Mouse (Mus musculus) midbrain, embryonic 12.5 days (tissue): Measurements from ENCODE around the gene Macf1. TPM values are rescaled to one million over a fixed set of nuclear protein-coding genes. Genes with fewer than 3 reads are reported as not detected.
"Not testable (repeated sequence)": the region's sequence is repeated elsewhere in the genome, so short reads cannot be mapped to it uniquely, and the experiment has no call there.

Experiments used
- ATAC-seq: fragments of 200-750 bp; cut with Nextera tagmentation; 2 replicates; pipeline ENCODE4 v1.8.0; 2017; ENCODE audit warnings: low read depth, moderate TSS enrichment, moderate library complexity; ENCODE audit not compliant: low FRiP score
- H3K27ac ChIP-seq: fragments of 300-500 bp; sonication (generic); replicated peaks from 2 replicates; pipeline ENCODE4 v1.5.1; 2016; ENCODE audit warnings: mild to moderate bottlenecking
- H3K27me3 ChIP-seq: fragments of 300-500 bp; sonication (generic); 2 replicates; pipeline ENCODE4 v1.6.1; 2016; ENCODE audit warnings: mild to moderate bottlenecking
- H3K36me3 ChIP-seq: fragments of 300-500 bp; sonication (generic); 2 replicates; pipeline ENCODE4 v1.6.1; 2016
- H3K4me1 ChIP-seq: fragments of 300-500 bp; sonication (generic); 2 replicates; pipeline ENCODE4 v1.6.1; 2016
- H3K4me2 ChIP-seq: fragments of 300-500 bp; sonication (generic); replicated peaks from 2 replicates; pipeline ENCODE4 v1.6.1; 2016; ENCODE audit warnings: mild to moderate bottlenecking, moderate library complexity
- H3K4me3 ChIP-seq: fragments of 300-500 bp; sonication (generic); 2 replicates; pipeline ENCODE4 v1.5.1; 2016; ENCODE audit warnings: mild to moderate bottlenecking
- H3K9ac ChIP-seq: fragments of 300-500 bp; sonication (generic); replicated peaks from 2 replicates; pipeline ENCODE4 v1.6.1; 2016; ENCODE audit warnings: mild to moderate bottlenecking, moderate library complexity
- H3K9me3 ChIP-seq: fragments of 300-500 bp; sonication (generic); 2 replicates; pipeline ENCODE4 v1.6.1; 2016; ENCODE audit warnings: mild to moderate bottlenecking
- WGBS: fragments of 180-500 bp; shearing (Covaris S2); methylation state at CpG from one replicate; pipeline ENCODE4 v1.1.7; 2016; 5-methylcytosine and 5-hydroxymethylcytosine counted together
- polyA plus RNA-seq: library from polyadenylated mRNA; unstranded; fragments of >200 nt; fragmentation: Nextera tagmentation; extraction: Ambion mirVana; gene quantifications from 2 replicates; pipeline ENCODE4 v1.2.1, GENCODE M21; 2016

Gene Macf1
- polyA plus RNA-seq, 1 experiment from 2014 or later = 78.3 TPM

DNA sequence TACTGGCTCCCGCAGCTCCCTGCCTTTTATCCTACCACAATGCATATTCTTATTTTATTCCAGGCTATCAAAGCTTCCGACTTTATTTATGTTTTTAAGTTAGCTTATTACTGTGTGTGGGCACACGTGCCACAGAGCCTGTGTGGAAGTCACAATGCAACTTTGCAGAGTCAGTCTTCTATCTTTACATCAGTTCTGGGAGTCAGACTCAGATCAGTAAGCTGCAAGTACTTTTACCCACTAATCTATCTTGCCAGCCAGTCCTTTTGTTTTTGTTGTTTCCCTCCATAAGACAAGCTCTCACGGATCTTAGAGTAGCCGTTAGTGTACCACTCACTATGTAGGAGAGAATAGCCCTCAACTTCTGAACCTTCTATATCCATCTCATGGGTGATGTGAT is 159.4 kb downstream of the Macf1 start:
- H3K4me2 ChIP-seq = no peak overlapping the region
- H3K4me3 ChIP-seq = no peak overlapping the region
- ATAC-seq = no peak
- no peak overlapping the region for H3K9ac ChIP-seq
- no peaks in the 10 kb centered on the region for H3K27me3 ChIP-seq
- H3K36me3 ChIP-seq = 0 out of 2 replicates have a peak, but pooled peaks cover 4% of the 10 kb centered on the region
- H3K4me1 ChIP-seq = peaks cover 46% of the 10 kb centered on the region
- no peak overlapping the region for H3K27ac ChIP-seq
- no peaks in the 10 kb centered on the region for H3K9me3 ChIP-seq
- WGBS = 90% methylated on average over 5 of the region's 5 CpGs

DNA sequence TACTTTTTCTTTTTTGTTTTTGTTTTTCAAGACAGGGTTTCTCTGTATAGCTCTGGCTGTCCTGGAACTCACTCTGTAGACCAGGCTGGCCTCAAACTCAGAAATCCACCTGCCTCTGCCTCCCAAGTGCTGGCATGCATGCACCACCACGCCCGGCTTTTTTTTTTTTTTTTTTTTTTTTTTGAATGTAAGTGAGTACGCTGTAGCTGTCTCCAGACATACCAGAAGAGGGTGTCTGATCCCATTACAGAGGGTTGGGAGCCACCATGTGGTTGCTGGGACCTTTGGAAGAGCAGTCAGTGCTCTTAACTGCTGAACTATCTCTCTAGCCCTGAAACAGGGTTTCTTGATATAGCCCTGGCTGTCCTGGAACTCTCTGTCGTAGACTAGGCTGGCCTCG is 164.0 kb downstream of the Macf1 start:
- not testable (repeated sequence) for ATAC-seq, H3K36me3 ChIP-seq, H3K9me3 ChIP-seq, H3K27ac ChIP-seq, H3K4me1 ChIP-seq, H3K27me3 ChIP-seq, H3K4me3 ChIP-seq, H3K4me2 ChIP-seq, H3K9ac ChIP-seq
- WGBS = 87% methylated on average over 5 of the region's 5 CpGs

DNA sequence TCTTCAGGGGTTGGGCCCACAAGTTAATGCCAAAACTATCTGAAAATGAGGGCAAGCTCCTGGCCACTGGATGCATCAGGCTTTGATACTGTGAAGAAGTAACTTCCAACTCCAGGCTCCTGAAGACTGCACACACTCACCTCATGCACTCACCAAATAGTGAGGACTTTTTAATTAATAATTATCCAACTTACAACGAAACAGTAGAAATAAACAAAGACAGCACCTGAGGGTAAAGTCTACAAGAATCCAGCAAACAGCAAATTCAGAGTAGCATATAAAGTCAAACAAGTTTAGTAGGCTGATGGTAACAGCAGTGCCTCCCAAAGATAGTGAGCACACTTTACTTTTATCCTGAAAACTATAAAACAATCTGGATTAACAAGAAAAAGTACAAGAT is 168.5 kb downstream of the Macf1 start:
- H3K9me3 ChIP-seq = no peaks in the 10 kb centered on the region
- peaks cover 25% of the 10 kb centered on the region for H3K36me3 ChIP-seq
- no peak overlapping the region for H3K4me3 ChIP-seq
- H3K4me1 ChIP-seq = no peaks in the 10 kb centered on the region
- no peak overlapping the region for H3K9ac ChIP-seq
- H3K4me2 ChIP-seq = no peak overlapping the region
- H3K27me3 ChIP-seq = no peaks in the 10 kb centered on the region
- no peak overlapping the region for H3K27ac ChIP-seq
- ATAC-seq = no peak
- WGBS = 97% methylated on average over 1 of the region's 1 CpGs

DNA sequence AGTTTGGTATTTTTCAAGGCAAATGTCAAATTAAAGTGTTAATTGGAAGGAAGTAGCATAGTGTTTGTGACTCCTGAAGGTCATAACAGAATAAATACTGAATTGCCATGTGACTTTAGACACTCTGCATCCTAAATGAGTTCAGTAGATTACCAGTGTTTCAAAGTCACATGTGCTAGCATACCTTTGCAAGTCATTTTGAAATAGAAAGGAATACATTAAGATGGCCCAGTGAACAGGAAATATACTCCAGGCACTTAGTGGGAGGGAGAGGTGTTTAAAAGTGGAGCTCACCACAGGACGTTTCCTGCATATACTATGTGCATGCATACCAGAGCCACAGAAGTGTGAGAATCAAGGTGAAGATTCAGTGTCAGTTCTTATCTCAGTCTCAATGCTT is 174.0 kb downstream of the Macf1 start:
- no peak for ATAC-seq
- no peak overlapping the region for H3K27ac ChIP-seq
- H3K36me3 ChIP-seq = peaks cover 70% of the 10 kb centered on the region
- WGBS = 66% methylated on average over 1 of the region's 1 CpGs
- no peak overlapping the region for H3K4me2 ChIP-seq
- H3K9me3 ChIP-seq = no peaks in the 10 kb centered on the region
- no peaks in the 10 kb centered on the region for H3K4me1 ChIP-seq
- H3K9ac ChIP-seq = no peak overlapping the region
- H3K27me3 ChIP-seq = no peaks in the 10 kb centered on the region
- no peak overlapping the region for H3K4me3 ChIP-seq

DNA sequence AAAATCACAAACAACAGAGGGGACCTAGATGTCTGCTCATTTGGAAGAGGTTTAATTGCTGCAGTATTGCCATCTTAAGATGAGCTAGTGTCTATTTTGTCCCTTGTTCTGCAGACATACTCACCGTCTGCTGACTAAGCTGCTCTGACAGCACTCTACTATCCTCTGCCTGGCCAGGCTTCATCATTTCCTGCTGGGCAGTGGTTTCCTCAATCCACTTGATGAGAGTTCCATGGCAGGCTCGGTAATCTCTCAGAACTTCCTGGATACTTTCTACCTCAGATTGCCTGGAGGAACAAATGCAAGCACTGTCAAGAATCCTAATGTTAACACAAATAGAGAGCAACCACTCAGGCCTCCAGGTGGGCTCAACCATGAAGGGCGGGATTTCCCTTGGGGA is 195.1 kb downstream of the Macf1 start:
- H3K27me3 ChIP-seq = no peaks in the 10 kb centered on the region
- H3K9ac ChIP-seq = no peak overlapping the region
- H3K36me3 ChIP-seq = peaks cover 78% of the 10 kb centered on the region
- H3K4me3 ChIP-seq = no peak overlapping the region
- no peaks in the 10 kb centered on the region for H3K9me3 ChIP-seq
- H3K27ac ChIP-seq = no peak overlapping the region
- no peak overlapping the region for H3K4me2 ChIP-seq
- ATAC-seq = no peak
- 90% methylated on average over 3 of the region's 3 CpGs for WGBS
- H3K4me1 ChIP-seq = no peaks in the 10 kb centered on the region

DNA sequence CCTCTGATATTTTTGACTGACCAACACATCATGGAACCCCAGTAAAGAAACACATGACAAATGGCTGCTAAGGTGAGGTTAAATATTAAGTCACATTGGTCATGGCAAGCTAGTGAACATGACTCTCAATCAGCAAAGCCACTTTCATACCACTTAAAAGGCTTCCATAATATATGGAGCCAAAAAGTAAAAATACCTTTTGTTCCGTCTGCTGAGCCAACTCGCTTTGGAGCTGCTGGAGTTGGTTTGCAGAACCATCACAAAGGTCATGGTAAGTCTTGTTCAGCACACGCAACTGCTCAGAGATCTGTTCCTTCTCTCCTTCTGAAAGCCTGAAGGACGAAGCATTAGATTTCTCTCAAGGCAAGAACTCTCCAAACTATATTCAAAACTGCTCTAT is 204.2 kb downstream of the Macf1 start:
- Histone ChIP-seq H3K27me3 (no peaks in the 10 kb centered on the region), H3K4me1 (no peaks in the 10 kb centered on the region), H3K27ac (no peak overlapping the region), H3K4me2 (no peak overlapping the region), H3K4me3 (no peak overlapping the region), H3K9me3 (no peaks in the 10 kb centered on the region), H3K36me3 (peaks cover 69% of the 10 kb centered on the region), H3K9ac (no peak overlapping the region)
- no peak for ATAC-seq
- 96% methylated on average over 4 of the region's 4 CpGs for WGBS

DNA sequence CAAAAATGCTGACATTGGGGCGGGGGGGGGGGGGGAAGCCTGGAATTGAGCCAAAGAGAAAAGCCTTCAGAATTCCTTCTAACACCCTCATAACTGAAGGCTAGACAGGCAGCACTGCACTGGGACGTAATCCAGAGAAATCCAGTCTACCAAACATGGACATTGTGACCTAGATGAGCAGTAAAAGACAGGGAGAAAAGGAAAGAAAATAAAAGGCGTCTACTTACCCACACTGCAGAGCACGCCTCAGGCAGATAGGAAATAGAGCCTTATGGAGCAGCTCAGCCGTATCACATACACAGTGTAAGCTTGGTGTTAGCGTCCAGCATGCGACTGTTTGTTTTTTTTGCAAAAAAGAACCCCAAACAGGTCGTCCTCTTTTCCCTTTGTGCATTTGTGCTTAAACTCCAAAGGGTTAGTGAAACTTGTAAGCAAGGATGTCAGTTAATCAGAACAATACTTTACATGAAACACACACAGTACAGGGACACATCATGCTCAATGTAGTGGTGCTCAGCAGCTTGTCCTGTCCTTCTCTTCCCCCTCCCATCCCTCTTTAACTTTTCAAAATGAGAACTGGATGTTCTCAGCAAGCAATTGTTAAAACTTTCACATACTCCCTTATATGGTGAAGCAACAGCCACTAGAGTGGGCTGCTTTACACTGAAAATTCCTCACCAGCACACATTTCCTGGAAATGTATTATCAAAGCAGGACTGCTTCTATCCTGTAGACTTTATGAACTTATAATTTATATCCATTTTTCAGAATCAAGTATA is 205.3 kb downstream of the Macf1 start:
- Histone ChIP-seq H3K9ac (no peak overlapping the region), H3K36me3 (peaks cover 73% of the 10 kb centered on the region), H3K4me3 (no peak overlapping the region), H3K27me3 (no peaks in the 10 kb centered on the region), H3K27ac (no peak overlapping the region), H3K4me1 (no peaks in the 10 kb centered on the region), H3K4me2 (no peak overlapping the region), H3K9me3 (no peaks in the 10 kb centered on the region)
- ATAC-seq = no peak
- WGBS = 85% methylated on average over 7 of the region's 8 CpGs

DNA sequence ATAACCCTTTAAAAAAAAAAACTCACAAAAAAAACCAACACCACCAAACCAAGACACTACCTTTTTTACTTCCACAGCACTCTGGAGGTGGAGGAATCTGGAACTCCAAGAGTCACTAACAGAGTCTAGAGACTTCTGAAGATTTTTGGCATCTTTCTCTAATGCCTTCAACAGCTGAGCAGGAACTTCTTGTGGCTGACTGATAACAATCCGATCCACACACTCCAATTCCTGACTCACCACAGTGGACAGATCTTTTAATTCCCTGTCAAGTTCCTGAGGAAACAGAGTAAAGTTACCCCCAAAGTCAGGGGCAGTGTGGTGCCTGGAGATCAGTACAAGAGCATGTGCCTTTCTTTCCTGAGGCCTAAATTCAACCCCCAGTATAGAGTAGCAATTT is 218.4 kb downstream of the Macf1 start:
- no peak overlapping the region for H3K4me2 ChIP-seq
- H3K4me3 ChIP-seq = no peak overlapping the region
- H3K9ac ChIP-seq = no peak overlapping the region
- no peak overlapping the region for H3K27ac ChIP-seq
- WGBS = 91% methylated on average over 1 of the region's 1 CpGs
- ATAC-seq = no peak
- H3K4me1 ChIP-seq = no peaks in the 10 kb centered on the region
- H3K9me3 ChIP-seq = no peaks in the 10 kb centered on the region
- peaks cover 71% of the 10 kb centered on the region for H3K36me3 ChIP-seq
- no peaks in the 10 kb centered on the region for H3K27me3 ChIP-seq

DNA sequence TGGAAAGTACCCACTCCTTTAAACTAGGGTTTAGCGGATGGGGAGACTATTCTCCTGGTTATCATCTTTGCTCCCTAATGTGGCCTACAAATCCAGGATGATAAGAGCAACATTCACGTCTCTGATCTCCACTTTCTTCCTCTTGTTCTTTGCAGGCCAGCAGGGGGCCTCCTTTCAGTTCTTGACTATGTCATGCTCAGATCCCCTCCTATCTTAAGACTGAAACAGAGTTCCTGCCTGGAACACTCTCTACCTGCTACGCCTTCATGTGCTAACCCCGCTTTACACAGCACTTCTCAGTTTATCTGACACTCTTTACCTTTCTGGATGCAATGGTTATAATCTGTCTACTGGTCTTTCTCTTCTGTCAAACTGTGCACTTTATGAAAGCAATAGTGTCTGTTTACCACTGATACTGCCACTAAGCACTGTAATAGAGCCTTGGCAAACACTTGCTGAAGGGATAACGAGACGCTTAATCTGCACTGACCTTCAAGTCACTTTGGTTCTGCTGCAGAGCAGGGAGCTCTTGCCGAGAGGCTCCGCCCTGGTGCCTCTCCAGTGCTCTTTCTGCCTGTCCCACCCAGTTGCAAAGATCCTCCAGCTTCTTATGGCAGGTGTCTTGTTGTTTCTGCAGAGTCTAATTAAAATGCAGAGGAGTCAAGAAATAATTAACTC is 223.4 kb downstream of the Macf1 start:
- no peak for ATAC-seq
- peaks cover 87% of the 10 kb centered on the region for H3K36me3 ChIP-seq
- no peaks in the 10 kb centered on the region for H3K9me3 ChIP-seq
- no peak overlapping the region for H3K9ac ChIP-seq
- no peak overlapping the region for H3K4me2 ChIP-seq
- WGBS = 82% methylated on average over 8 of the region's 8 CpGs
- no peak overlapping the region for H3K27ac ChIP-seq
- H3K27me3 ChIP-seq = no peaks in the 10 kb centered on the region
- no peaks in the 10 kb centered on the region for H3K4me1 ChIP-seq
- no peak overlapping the region for H3K4me3 ChIP-seq

DNA sequence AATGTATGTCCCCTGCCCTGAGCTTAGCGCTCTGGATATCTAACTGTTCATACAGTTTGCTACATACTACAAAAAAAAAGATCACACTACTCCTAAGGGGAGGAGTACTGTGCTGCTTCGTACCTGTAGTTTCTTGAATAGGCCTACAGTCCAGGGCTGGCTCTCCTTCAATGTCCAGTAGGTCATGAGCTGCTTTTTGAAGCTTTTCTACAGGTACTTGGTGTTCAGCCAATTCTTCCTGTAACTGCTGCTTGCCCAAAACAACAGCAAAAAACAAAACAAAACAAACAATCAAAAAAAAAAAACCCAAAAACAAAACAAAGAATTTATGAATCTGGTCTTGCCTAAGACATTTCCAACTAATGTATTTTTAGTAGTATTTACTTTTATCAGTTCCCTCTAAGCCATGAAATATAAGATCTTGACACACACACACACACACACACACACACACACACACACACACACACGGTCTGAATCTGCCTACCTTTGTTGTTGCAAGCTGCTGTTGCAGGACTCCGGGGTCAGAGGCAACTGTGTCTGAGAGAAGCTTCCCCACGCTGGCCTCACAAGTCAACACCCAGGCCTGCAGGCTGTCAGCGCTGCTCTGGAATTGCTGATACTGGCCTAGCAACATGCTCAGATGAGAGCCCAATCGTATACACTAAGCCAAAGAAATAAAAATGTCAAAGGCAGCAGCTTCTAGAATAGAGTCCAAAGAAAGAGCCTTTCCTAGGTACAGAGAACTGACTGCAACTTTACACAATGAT is 229.1 kb downstream of the Macf1 start:
- WGBS = 86% methylated on average over 7 of the region's 7 CpGs
- Histone ChIP-seq H3K4me3 (no peak overlapping the region), H3K9me3 (no peaks in the 10 kb centered on the region), H3K9ac (no peak overlapping the region), H3K4me2 (no peak overlapping the region), H3K4me1 (no peaks in the 10 kb centered on the region), H3K27me3 (no peaks in the 10 kb centered on the region), H3K36me3 (peaks cover 82% of the 10 kb centered on the region), H3K27ac (no peak overlapping the region)
- ATAC-seq = no peak

DNA sequence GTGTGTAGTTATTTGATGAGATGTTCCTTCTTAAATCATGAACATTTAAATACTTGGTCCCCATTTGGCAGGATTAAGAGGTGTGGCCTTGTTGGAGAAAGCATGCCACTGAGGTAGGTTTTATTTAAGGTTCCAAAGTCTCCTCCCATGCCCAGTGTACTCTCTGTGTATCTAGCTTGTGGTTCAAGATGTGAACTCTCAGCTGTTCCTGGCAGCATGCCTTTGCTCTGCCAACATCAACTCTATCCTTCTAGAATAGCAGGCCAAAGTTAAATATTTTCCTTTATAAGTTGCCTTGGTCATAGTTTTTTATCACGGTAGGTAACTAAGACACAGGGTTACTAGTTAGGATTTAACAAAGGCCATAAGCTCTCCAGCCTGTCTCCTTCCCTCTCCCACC is 230.4 kb downstream of the Macf1 start:
- no peak overlapping the region for H3K4me3 ChIP-seq
- 93% methylated on average over 1 of the region's 1 CpGs for WGBS
- no peak overlapping the region for H3K9ac ChIP-seq
- H3K4me2 ChIP-seq = no peak overlapping the region
- H3K9me3 ChIP-seq = no peaks in the 10 kb centered on the region
- ATAC-seq = no peak
- H3K27ac ChIP-seq = no peak overlapping the region
- H3K4me1 ChIP-seq = no peaks in the 10 kb centered on the region
- H3K27me3 ChIP-seq = no peaks in the 10 kb centered on the region
- peaks cover 84% of the 10 kb centered on the region for H3K36me3 ChIP-seq

DNA sequence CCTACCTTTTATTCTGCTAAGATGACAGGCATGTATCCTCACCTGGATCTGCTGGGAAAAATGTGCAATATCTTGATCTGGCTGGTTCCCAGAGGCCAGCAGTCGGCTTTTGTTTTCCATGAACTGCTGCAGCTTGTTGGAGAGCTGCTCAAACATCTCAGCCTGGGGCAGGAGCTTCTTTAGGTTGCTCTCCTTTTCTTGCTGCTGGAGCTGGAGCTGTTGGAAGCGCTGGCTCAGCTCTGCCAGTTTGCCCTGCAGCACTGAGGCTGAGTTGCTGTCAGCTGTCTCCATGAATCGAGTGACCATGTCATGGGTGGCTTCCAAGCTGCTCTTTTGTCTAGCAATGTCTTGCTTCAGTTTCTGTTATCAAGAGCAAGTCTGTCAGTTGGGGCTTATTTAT is 232.2 kb downstream of the Macf1 start:
- Histone ChIP-seq H3K27me3 (no peaks in the 10 kb centered on the region), H3K4me2 (no peak overlapping the region), H3K9me3 (no peaks in the 10 kb centered on the region), H3K36me3 (peaks cover 85% of the 10 kb centered on the region), H3K4me3 (no peak overlapping the region), H3K4me1 (no peaks in the 10 kb centered on the region), H3K9ac (no peak overlapping the region), H3K27ac (no peak overlapping the region)
- 97% methylated on average over 3 of the region's 3 CpGs for WGBS
- ATAC-seq = no peak
